Mouse (Mus musculus) limb, embryonic 15.5 days (tissue): Measurements from ENCODE around the gene Sprr2k. TPM values are rescaled to one million over a fixed set of nuclear protein-coding genes. Genes with fewer than 3 reads are reported as not detected.
"Not testable (repeated sequence)": the region's sequence is repeated elsewhere in the genome, so short reads cannot be mapped to it uniquely, and the experiment has no call there.

Experiments used
- ATAC-seq: fragments of 200-750 bp; cut with Nextera tagmentation; 2 replicates; pipeline ENCODE4 v1.8.0; 2017; ENCODE audit warnings: low read depth, moderate TSS enrichment; ENCODE audit not compliant: insufficient number of reproducible peaks, low FRiP score, low TSS enrichment
- H3K27ac ChIP-seq: fragments of 300-500 bp; sonication (generic); 2 replicates; pipeline ENCODE4 v1.5.1; 2015; ENCODE audit warnings: moderate library complexity, mild to moderate bottlenecking, inconsistent platforms
- H3K27me3 ChIP-seq: fragments of 300-500 bp; sonication (generic); 2 replicates; pipeline ENCODE4 v1.6.1; 2015; ENCODE audit warnings: inconsistent platforms
- H3K36me3 ChIP-seq: fragments of 300-500 bp; sonication (generic); 2 replicates; pipeline ENCODE4 v1.6.1; 2015; ENCODE audit warnings: inconsistent platforms
- H3K4me1 ChIP-seq: fragments of 300-500 bp; sonication (generic); 2 replicates; pipeline ENCODE4 v1.6.1; 2015; ENCODE audit warnings: inconsistent platforms
- H3K4me2 ChIP-seq: fragments of 300-500 bp; sonication (generic); 2 replicates; pipeline ENCODE4 v1.6.1; 2015; ENCODE audit warnings: mild to moderate bottlenecking, inconsistent platforms
- H3K4me3 ChIP-seq: fragments of 300-500 bp; sonication (generic); 2 replicates; pipeline ENCODE4 v1.5.1; 2015; ENCODE audit warnings: mild to moderate bottlenecking, inconsistent platforms
- H3K9ac ChIP-seq: fragments of 300-500 bp; sonication (generic); 2 replicates; pipeline ENCODE4 v1.6.1; 2015; ENCODE audit warnings: inconsistent platforms
- H3K9me3 ChIP-seq: fragments of 300-500 bp; sonication (generic); 2 replicates; pipeline ENCODE4 v1.6.1; 2016; ENCODE audit warnings: inconsistent platforms
- polyA plus RNA-seq: library from polyadenylated mRNA; unstranded; fragments of >200 nt; fragmentation: Nextera tagmentation; extraction: Ambion mirVana; gene quantifications from 2 replicates; pipeline ENCODE4 v1.2.1, GENCODE M21; 2015

The Sprr2k gene
- polyA plus RNA-seq, 1 experiment from 2014 or later = 1.00 TPM

- not testable (repeated sequence) for H3K27ac ChIP-seq, H3K9ac ChIP-seq, H3K4me1 ChIP-seq, H3K4me2 ChIP-seq, ATAC-seq, H3K36me3 ChIP-seq, H3K27me3 ChIP-seq, H3K4me3 ChIP-seq, H3K9me3 ChIP-seq
Measured at GRCm38 (mm10) chr3:92481249-92481648, 48.9 kb downstream of the Sprr2k start.

Other genes with a start within 250 kb of the Sprr2k start
- gene Sprr2a1, start 216.8 kb upstream of the Sprr2k start, polyA plus RNA-seq = 0.21 and 0.27 TPM in 2 replicates
- 10.6 and 16.9 TPM in 2 replicates for gene Sprr2a2, start 216.7 kb upstream of the Sprr2k start, polyA plus RNA-seq
- 0.26 and 1.0 TPM in 2 replicates for gene Sprr2a3, start 147.2 kb upstream of the Sprr2k start, polyA plus RNA-seq
- gene Sprr2b, start 116.0 kb upstream of the Sprr2k start, polyA plus RNA-seq = 0.91 and 3.6 TPM in 2 replicates
- 0.92 and 1.6 TPM in 2 replicates for gene Sprr2d, start 93.4 kb upstream of the Sprr2k start, polyA plus RNA-seq
- gene Sprr2e, start 80.4 kb upstream of the Sprr2k start, polyA plus RNA-seq = not detected in 2 replicates
- not detected in 2 replicates for gene Sprr2f, start 67.4 kb upstream of the Sprr2k start, polyA plus RNA-seq
- gene Sprr2h, start 46.9 kb upstream of the Sprr2k start, polyA plus RNA-seq = 1.2 and 4.9 TPM in 2 replicates
- gene Sprr2i, start 24.6 kb upstream of the Sprr2k start, polyA plus RNA-seq = not detected in 2 replicates
- 0.46 TPM in 1 of 2 replicates, not detected in the other for gene Sprr2j-ps, start 14.5 kb upstream of the Sprr2k start, polyA plus RNA-seq
- 11.5 and 14.4 TPM in 2 replicates for gene Gm9774, start 3.2 kb upstream of the Sprr2k start, polyA plus RNA-seq
- 132 and 137 TPM in 2 replicates for gene Sprr1b, start 6.2 kb downstream of the Sprr2k start, polyA plus RNA-seq
- gene Sprr3, start 26.1 kb downstream of the Sprr2k start, polyA plus RNA-seq = 8.4 and 15.5 TPM in 2 replicates
- 152 and 183 TPM in 2 replicates for gene Sprr1a, start 53.3 kb downstream of the Sprr2k start, polyA plus RNA-seq
- gene Sprr4, start 67.9 kb downstream of the Sprr2k start, polyA plus RNA-seq = not detected in 2 replicates
- gene 2310046K23Rik, start 101.9 kb downstream of the Sprr2k start, polyA plus RNA-seq = 7.9 and 9.3 TPM in 2 replicates
- gene Ivl, start 141.2 kb downstream of the Sprr2k start, polyA plus RNA-seq = 19.2 and 25.9 TPM in 2 replicates
- not detected in 2 replicates for gene Smcp, start 156.4 kb downstream of the Sprr2k start, polyA plus RNA-seq
- 0.37 TPM in 1 of 2 replicates, not detected in the other for gene 2210017I01Rik, start 174.9 kb downstream of the Sprr2k start, polyA plus RNA-seq
- 7.3 and 8.9 TPM in 2 replicates for gene Lce6a, start 189.1 kb downstream of the Sprr2k start, polyA plus RNA-seq
- 1.5 and 9.5 TPM in 2 replicates for gene Lce1a1, start 215.7 kb downstream of the Sprr2k start, polyA plus RNA-seq
- gene Lce1b, start 224.3 kb downstream of the Sprr2k start, polyA plus RNA-seq = 0.33 and 1.3 TPM in 2 replicates
- gene Lce1a2, start 237.7 kb downstream of the Sprr2k start, polyA plus RNA-seq = 3.2 and 14.9 TPM in 2 replicates
- gene Lce1c, start 246.7 kb downstream of the Sprr2k start, polyA plus RNA-seq = 2.9 and 15.4 TPM in 2 replicates